ENCODE assay signal across 8 mouse cellular contexts in the genomic region with DNA sequence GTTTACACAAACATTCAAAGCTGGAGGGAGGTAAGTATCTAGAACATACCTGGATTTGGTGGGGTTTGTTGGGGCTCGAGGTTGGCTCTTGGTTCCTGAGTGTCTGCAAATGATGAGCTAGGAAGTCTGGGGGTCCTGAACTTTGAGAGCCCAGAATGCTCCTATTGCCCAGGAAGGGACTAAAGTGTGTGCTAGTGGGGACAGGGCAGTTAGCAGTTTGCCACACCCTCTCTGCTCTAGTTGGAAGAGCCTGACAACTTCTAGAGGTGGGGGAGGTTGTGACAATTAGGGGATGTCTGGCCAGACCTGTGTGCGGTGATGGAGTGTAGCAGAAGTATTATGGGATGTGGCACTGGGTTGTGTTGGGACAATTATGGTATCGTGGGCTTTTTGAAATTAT. TPM values are rescaled to one million over a fixed set of nuclear protein-coding genes. Genes with fewer than 3 reads are reported as not detected.
DNase-seq lines count a peak whose midpoint lies in the region; ATAC-seq and TF ChIP-seq lines count a peak whose summit lies in the region.

No protein-coding gene starts in this region.

- H3K9ac ChIP-seq in kidney, postnatal 0 days (ENCODE audit: low read depth, low read length): no peak overlapping the region
- H3K9ac ChIP-seq in intestine, embryonic 15.5 days: no peak overlapping the region

- peak; percentile 46 for DNase-seq in kidney, postnatal 0 days (ENCODE audit: low spot score)
- DNase-seq in kidney, postnatal 36 days: no peak
- no peak for DNase-seq in forebrain, embryonic 10.5 days (ENCODE audit: extremely low spot score, low spot score)
- DNase-seq in naive thymus-derived CD4-positive, alpha-beta T cell, adult 2 months (ENCODE audit: low read depth): peak; percentile 42
- DNase-seq in urinary bladder, postnatal 14 days (ENCODE audit: low spot score): no peak
- DNase-seq in frontal cortex, postnatal 10 days (ENCODE audit: low spot score in 2 of 2): no peak
- no peak for DNase-seq in spleen, adult 12 weeks (ENCODE audit: low spot score)

- no peak overlapping the region for H3K4me3 ChIP-seq in kidney, postnatal 0 days (replicated peaks; ENCODE audit: low read depth, low read length)
- 0 out of 2 replicates have a peak overlapping the region, but pooled peaks have one; percentile 100 for H3K4me3 ChIP-seq in forebrain, embryonic 10.5 days
- H3K4me3 ChIP-seq in intestine, embryonic 15.5 days (replicated peaks): no peak overlapping the region

- no peak for ATAC-seq in kidney, postnatal 0 days (replicated peaks; ENCODE audit: low FRiP score, low read depth)
- no peak for ATAC-seq in intestine, embryonic 15.5 days

- TF ChIP-seq CTCF in kidney, postnatal 0 days (IDR thresholded peaks at IDR 0.05; ENCODE audit: low read depth): no peak

- H3K27ac ChIP-seq in kidney, postnatal 0 days: peak overlapping the region; percentile 98
- H3K27ac ChIP-seq in forebrain, embryonic 10.5 days: peak overlapping the region; percentile 97; the same call in 1 of the 2 replicates
- peak overlapping the region; percentile 94 for H3K27ac ChIP-seq in intestine, embryonic 15.5 days

- no peaks in the 10 kb centered on the region for H3K27me3 ChIP-seq in kidney, postnatal 0 days (ENCODE audit: insufficient read depth, low read length)
- H3K27me3 ChIP-seq in forebrain, embryonic 10.5 days (ENCODE audit: poor library complexity, severe bottlenecking): no peaks in the 10 kb centered on the region
- no peaks in the 10 kb centered on the region for H3K27me3 ChIP-seq in intestine, embryonic 15.5 days (replicated peaks)

- 16% methylated on average over 3 of the region's 3 CpGs for WGBS in kidney, postnatal 0 days
- WGBS in forebrain, embryonic 10.5 days: 77% methylated on average over 3 of the region's 3 CpGs
- 45% methylated on average over 3 of the region's 3 CpGs for WGBS in intestine, embryonic 15.5 days

- H3K4me1 ChIP-seq in kidney, postnatal 0 days (replicated peaks; ENCODE audit: insufficient read depth, low read length): peaks cover 36% of the 10 kb centered on the region
- H3K4me1 ChIP-seq in forebrain, embryonic 10.5 days: peaks cover 59% of the 10 kb centered on the region
- peaks cover 36% of the 10 kb centered on the region for H3K4me1 ChIP-seq in intestine, embryonic 15.5 days (replicated peaks)

- H3K36me3 ChIP-seq in kidney, postnatal 0 days (ENCODE audit: insufficient read depth, low read length): 0 out of 2 replicates have a peak, but pooled peaks cover 9% of the 10 kb centered on the region
- peaks cover 25% of the 10 kb centered on the region for H3K36me3 ChIP-seq in forebrain, embryonic 10.5 days (replicated peaks)
- H3K36me3 ChIP-seq in intestine, embryonic 15.5 days: peaks cover 4% of the 10 kb centered on the region; the same call in 1 of the 2 replicates

- H3K4me2 ChIP-seq in kidney, postnatal 0 days (ENCODE audit: low read length): no peak overlapping the region
- H3K4me2 ChIP-seq in intestine, embryonic 15.5 days (replicated peaks): no peak overlapping the region

- H3K9me3 ChIP-seq in kidney, postnatal 0 days (replicated peaks; ENCODE audit: low read length): no peaks in the 10 kb centered on the region
- H3K9me3 ChIP-seq in forebrain, embryonic 10.5 days: no peaks in the 10 kb centered on the region
- no peaks in the 10 kb centered on the region for H3K9me3 ChIP-seq in intestine, embryonic 15.5 days

RNA-seq across cellular contexts. Expression of a gene that starts 0.9 kb away (rescaled TPM):
- 60.7 and 64.2 TPM in 2 replicates for polyA plus RNA-seq in kidney, postnatal 0 days (2015; fragmentation: Nextera tagmentation; extraction: Ambion mirVana)
- 91.0 and 99.4 TPM in 2 replicates for polyA plus RNA-seq in forebrain, embryonic 10.5 days (2016; fragmentation: Nextera tagmentation; extraction: Ambion mirVana)
- 62.3 and 62.6 TPM in 2 replicates for polyA plus RNA-seq in intestine, embryonic 15.5 days (2015; fragmentation: Nextera tagmentation; extraction: Ambion mirVana)

RNA-seq across cellular contexts. Expression of a gene that starts 27.1 kb away (rescaled TPM):
- 0.29 and 0.30 TPM in 2 replicates for polyA plus RNA-seq in kidney, postnatal 0 days (2015; fragmentation: Nextera tagmentation; extraction: Ambion mirVana)
- polyA plus RNA-seq in forebrain, embryonic 10.5 days (2016; fragmentation: Nextera tagmentation; extraction: Ambion mirVana): 0.22 and 0.30 TPM in 2 replicates
- polyA plus RNA-seq in intestine, embryonic 15.5 days (2015; fragmentation: Nextera tagmentation; extraction: Ambion mirVana): 5.8 and 6.1 TPM in 2 replicates

RNA-seq across cellular contexts. Expression of a gene that starts 36.9 kb away (rescaled TPM):
- polyA plus RNA-seq in kidney, postnatal 0 days (2015; fragmentation: Nextera tagmentation; extraction: Ambion mirVana): 41.1 and 43.2 TPM in 2 replicates
- polyA plus RNA-seq in forebrain, embryonic 10.5 days (2016; fragmentation: Nextera tagmentation; extraction: Ambion mirVana): 101 and 103 TPM in 2 replicates
- 68.1 and 70.3 TPM in 2 replicates for polyA plus RNA-seq in intestine, embryonic 15.5 days (2015; fragmentation: Nextera tagmentation; extraction: Ambion mirVana)

RNA-seq across cellular contexts. Expression of a gene that starts 45.4 kb away (rescaled TPM):
- 4.2 and 4.5 TPM in 2 replicates for polyA plus RNA-seq in kidney, postnatal 0 days (2015; fragmentation: Nextera tagmentation; extraction: Ambion mirVana)
- polyA plus RNA-seq in forebrain, embryonic 10.5 days (2016; fragmentation: Nextera tagmentation; extraction: Ambion mirVana): 12.8 and 12.9 TPM in 2 replicates
- polyA plus RNA-seq in intestine, embryonic 15.5 days (2015; fragmentation: Nextera tagmentation; extraction: Ambion mirVana): 8.5 and 9.3 TPM in 2 replicates

RNA-seq across cellular contexts. Expression of a gene that starts 50.2 kb away (rescaled TPM):
- polyA plus RNA-seq in kidney, postnatal 0 days (2015; fragmentation: Nextera tagmentation; extraction: Ambion mirVana): 8.1 and 8.7 TPM in 2 replicates
- polyA plus RNA-seq in forebrain, embryonic 10.5 days (2016; fragmentation: Nextera tagmentation; extraction: Ambion mirVana): 9.2 and 10.0 TPM in 2 replicates
- 6.9 and 7.2 TPM in 2 replicates for polyA plus RNA-seq in intestine, embryonic 15.5 days (2015; fragmentation: Nextera tagmentation; extraction: Ambion mirVana)

Comparison
In these comparisons a context has a peak if more than half of its experiments do, and no peak if none do; other contexts are left out.
1. DNase-seq: peak in kidney, postnatal 0 days (single experiment) and naive thymus-derived CD4-positive, alpha-beta T cell, adult 2 months (single experiment); none in kidney, postnatal 36 days (0 of 2), forebrain, embryonic 10.5 days (single experiment), urinary bladder, postnatal 14 days (single experiment), frontal cortex, postnatal 10 days (0 of 2) and spleen, adult 12 weeks (single experiment).
2. Peak in every context shown above with its lines, with median percentiles within 50 percentile points of each other: H3K27ac ChIP-seq.